Mouse (Mus musculus) hindbrain, embryonic 14.5 days (tissue): Measurements from ENCODE around the gene Rps12. TPM values are rescaled to one million over a fixed set of nuclear protein-coding genes. Genes with fewer than 3 reads are reported as not detected.

ENCODE experiments used
- ATAC-seq: fragments of 200-750 bp; cut with Nextera tagmentation; 2 replicates; pipeline ENCODE4 v1.8.0; 2017; ENCODE audit warnings: moderate number of reproducible peaks, mild to moderate bottlenecking, moderate TSS enrichment, moderate library complexity; ENCODE audit not compliant: low FRiP score
- DNase-seq: peaks from one replicate; pipeline ENCODE4 v3.0.0-alpha.2; 2015; ENCODE audit warnings: low spot score
- H3K27ac ChIP-seq: fragments of 300-500 bp; sonication (generic); 2 replicates; pipeline ENCODE4 v1.5.1; 2014; ENCODE audit warnings: mild to moderate bottlenecking, moderate library complexity
- H3K27me3 ChIP-seq: fragments of 300-500 bp; sonication (generic); 2 replicates; pipeline ENCODE4 v1.6.1; 2014; ENCODE audit warnings: mild to moderate bottlenecking, low read length, mixed read lengths; ENCODE audit not compliant: control insufficient read depth, insufficient read depth
- H3K36me3 ChIP-seq: fragments of 300-500 bp; sonication (generic); replicated peaks from 2 replicates; pipeline ENCODE4 v1.6.1; 2014; ENCODE audit not compliant: control insufficient read depth, insufficient read depth
- H3K4me1 ChIP-seq: fragments of 300-500 bp; sonication (generic); replicated peaks from 2 replicates; pipeline ENCODE4 v1.6.1; 2014; ENCODE audit warnings: antibody characterized with exemption, low read length, mixed read lengths; ENCODE audit not compliant: control insufficient read depth, insufficient read depth
- H3K4me2 ChIP-seq: fragments of 300-500 bp; sonication (generic); replicated peaks from 2 replicates; pipeline ENCODE4 v1.6.1; 2014; ENCODE audit warnings: mild to moderate bottlenecking, moderate library complexity
- H3K4me3 ChIP-seq: fragments of 300-500 bp; sonication (generic); replicated peaks from 2 replicates; pipeline ENCODE4 v1.5.1; 2014; ENCODE audit warnings: mild to moderate bottlenecking, low read length
- H3K9ac ChIP-seq: fragments of 300-500 bp; sonication (generic); 2 replicates; pipeline ENCODE4 v1.6.1; 2014
- H3K9me3 ChIP-seq: fragments of 300-500 bp; sonication (generic); 2 replicates; pipeline ENCODE4 v1.6.1; 2016; ENCODE audit warnings: low read length; ENCODE audit not compliant: control insufficient read depth
- WGBS: fragments of 180-500 bp; shearing (Covaris S2); extraction: QIAGEN DNeasy Blood & Tissue Kit; methylation state at CpG from one replicate; pipeline ENCODE4 v1.1.7; 2014; 5-methylcytosine and 5-hydroxymethylcytosine counted together
- polyA plus RNA-seq: library from polyadenylated mRNA; unstranded; fragments of >200 nt; fragmentation: Nextera tagmentation; extraction: Ambion mirVana; gene quantifications from 2 replicates; pipeline ENCODE4 v1.2.1, GENCODE M21; 2014

Gene Rps12
- polyA plus RNA-seq = 114 and 132 TPM in 2 replicates

DNA sequence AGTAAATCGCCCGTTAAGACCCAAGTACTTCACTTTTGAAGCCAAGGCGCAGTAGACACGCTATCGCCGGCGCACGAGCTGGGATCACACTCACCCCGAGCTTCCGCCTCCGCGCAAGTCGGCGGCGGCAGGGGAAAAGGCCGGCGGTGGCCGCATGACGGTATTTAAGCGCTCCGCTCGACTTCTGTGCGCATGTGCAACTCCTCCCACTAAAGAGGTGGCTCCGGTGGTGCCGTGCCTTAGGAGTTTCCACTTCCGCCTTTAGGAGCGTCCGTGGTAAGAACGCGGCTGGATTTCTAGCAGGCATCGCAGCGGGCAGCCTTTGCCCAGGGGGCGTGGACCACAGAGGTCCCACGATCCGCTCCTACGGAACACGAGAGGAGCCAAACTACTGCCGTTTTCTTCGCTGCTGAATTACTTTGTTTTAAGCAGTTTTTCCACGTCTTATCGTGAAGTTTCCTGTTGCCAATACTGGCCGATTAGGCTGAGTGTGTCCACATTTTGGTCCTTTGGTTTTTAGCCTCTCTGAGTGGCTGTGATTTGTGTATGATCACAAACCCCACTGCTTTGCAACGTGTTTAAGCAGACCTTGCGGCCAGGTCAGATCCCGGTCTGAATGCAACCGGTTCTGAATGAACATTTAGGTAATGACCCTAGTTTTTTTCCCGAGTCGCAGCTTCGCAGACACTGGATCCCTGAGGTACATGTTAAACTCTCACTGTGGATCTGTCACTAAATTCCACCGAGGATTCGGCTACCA lies at the start of gene Rps12:
TSS of gene Rps12 (minus strand) at position 214 of the 760 bp plus-strand sequence.
- Histone ChIP-seq H3K36me3 (peaks cover 37% of the 10 kb centered on the region), H3K27ac (peak within 1 kb of the TSS; percentile 69), H3K9ac (peak within 1 kb of the TSS; percentile 95), H3K4me2 (peak within 1 kb of the TSS; percentile 98), H3K9me3 (no peaks in the 10 kb centered on the region), H3K4me3 (peak within 1 kb of the TSS; percentile 85), H3K27me3 (no peaks in the 10 kb centered on the region), H3K4me1 (peaks cover 17% of the 10 kb centered on the region)
- under 1% methylated on average over 51 of the region's 51 CpGs for WGBS
- ATAC-seq (peak; percentile 99), DNase-seq (peak; percentile 100)

DNA sequence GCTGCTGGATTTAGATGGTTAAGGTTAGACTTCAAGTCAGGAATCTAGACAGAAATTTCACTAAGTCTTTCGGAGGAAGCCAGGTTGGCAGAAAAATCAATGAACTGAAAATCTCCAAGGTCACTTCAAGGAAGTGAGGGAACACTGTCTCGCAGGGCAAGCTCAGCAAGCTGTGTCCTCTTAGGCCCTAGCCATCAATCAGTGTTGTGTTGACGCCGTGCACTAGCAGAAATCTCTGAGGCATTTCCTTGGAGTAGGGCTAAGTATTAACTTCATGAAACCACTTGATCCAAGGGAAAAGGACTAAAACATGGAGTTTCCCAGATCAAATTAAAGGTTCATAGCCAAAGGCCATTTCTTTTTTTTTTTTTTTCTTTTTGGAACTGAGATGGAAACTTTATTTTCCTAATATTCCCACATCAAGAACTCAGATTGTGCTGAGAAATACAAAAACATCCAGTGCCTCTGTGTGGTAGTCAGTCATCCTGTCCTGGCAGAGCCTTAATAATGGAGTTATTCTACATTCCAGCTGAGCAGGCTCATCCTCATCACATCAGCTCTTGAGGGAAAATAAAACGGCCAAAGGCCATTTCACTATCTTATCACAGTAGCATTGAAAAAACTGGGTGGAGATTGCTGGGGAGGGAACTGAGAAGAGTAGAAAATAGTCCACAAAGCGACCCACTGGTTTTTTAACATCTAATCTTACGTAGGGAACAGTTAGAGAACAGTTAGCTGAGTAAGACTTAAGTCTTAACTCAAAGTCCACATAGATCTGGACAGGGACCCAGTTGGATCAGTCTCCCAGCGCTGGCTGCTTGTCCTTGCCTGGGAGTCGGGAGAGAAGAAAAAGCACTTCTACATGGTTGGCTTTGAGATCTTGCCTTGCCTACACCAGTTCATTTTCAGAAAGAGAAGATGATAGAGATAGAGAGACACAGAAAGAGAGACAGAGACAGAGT lies 49.2 kb upstream of the Rps12 start:
- Histone ChIP-seq H3K9ac (no peak overlapping the region), H3K36me3 (no peaks in the 10 kb centered on the region), H3K27ac (no peak overlapping the region), H3K27me3 (no peaks in the 10 kb centered on the region), H3K9me3 (no peaks in the 10 kb centered on the region), H3K4me3 (no peak overlapping the region), H3K4me2 (no peak overlapping the region), H3K4me1 (no peaks in the 10 kb centered on the region)
- DNase-seq (no peak), ATAC-seq (no peak)
- 77% methylated on average over 9 of the region's 9 CpGs for WGBS

DNA sequence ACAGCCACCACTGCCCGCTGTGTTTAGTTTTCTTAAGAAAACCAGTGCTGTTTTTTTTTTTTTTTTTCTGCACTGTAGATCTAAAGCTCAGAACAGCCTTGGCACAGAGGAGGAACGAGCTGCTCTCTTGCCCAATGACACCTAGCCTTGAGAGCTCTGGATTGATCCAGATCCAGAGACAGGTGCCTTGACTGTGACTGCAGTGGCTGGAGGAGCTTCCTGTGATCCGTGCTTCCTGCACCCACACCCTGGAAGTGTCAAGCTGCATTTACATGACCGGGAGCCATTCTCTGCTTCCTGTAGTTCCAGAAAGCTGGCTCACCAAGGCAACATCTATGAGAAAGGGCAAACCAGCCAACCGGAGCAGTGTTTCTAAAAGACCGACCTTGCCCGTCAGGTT lies 39.4 kb upstream of the Rps12 start:
- WGBS = 87% methylated on average over 7 of the region's 7 CpGs
- no peaks in the 10 kb centered on the region for H3K9me3 ChIP-seq
- H3K27ac ChIP-seq = no peak overlapping the region
- no peaks in the 10 kb centered on the region for H3K4me1 ChIP-seq
- no peak overlapping the region for H3K9ac ChIP-seq
- no peaks in the 10 kb centered on the region for H3K27me3 ChIP-seq
- DNase-seq = no peak
- no peak overlapping the region for H3K4me2 ChIP-seq
- no peak overlapping the region for H3K4me3 ChIP-seq
- H3K36me3 ChIP-seq = peaks cover 69% of the 10 kb centered on the region
- no peak for ATAC-seq

DNA sequence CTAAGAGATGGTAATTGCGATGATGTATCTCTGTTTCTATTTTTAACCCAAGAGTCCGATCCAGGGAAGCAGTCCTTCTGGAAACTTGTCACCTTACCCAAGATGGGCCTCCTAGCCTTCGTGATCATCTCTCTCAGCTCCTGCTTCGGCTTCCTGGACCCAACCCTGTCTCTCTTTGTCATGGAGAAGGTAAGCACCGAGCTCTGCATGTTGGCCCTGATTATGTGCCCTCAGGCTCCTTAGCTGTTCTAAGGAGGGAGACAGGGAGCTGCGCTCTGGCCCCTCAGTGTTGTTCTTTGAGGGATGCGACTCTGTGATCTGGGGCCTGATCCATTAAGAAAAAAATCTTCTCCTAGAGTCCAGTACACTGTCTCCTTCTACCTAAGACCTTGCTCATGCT lies 29.2 kb upstream of the Rps12 start:
- ATAC-seq (no peak), DNase-seq (no peak)
- no peak overlapping the region for H3K4me3 ChIP-seq
- 89% methylated on average over 7 of the region's 7 CpGs for WGBS
- H3K4me1 ChIP-seq = no peaks in the 10 kb centered on the region
- no peak overlapping the region for H3K9ac ChIP-seq
- H3K27me3 ChIP-seq = no peaks in the 10 kb centered on the region
- peaks cover 44% of the 10 kb centered on the region for H3K36me3 ChIP-seq
- H3K4me2 ChIP-seq = no peak overlapping the region
- H3K9me3 ChIP-seq = no peaks in the 10 kb centered on the region
- no peak overlapping the region for H3K27ac ChIP-seq

DNA sequence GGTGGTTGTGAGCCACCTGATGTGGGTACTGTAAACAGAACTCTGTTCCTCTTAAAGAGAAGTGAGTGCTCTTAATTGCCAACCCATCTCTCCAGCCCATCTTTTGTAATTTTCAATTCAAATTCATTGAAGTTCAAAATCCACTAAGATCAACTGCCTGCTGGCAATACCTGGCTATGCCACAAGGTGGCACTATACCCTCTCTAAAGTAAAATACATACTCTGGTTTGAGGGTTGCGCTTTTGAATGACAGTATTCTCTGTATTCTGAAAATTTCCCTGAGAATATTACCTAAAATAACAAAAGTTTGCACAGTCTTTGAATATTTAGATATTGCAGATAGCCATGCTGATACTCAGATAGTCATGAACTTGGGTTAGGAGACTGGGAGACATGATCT lies 28.1 kb upstream of the Rps12 start:
- H3K4me3 ChIP-seq = no peak overlapping the region
- 50% methylated on average over 1 of the region's 1 CpGs for WGBS

DNA sequence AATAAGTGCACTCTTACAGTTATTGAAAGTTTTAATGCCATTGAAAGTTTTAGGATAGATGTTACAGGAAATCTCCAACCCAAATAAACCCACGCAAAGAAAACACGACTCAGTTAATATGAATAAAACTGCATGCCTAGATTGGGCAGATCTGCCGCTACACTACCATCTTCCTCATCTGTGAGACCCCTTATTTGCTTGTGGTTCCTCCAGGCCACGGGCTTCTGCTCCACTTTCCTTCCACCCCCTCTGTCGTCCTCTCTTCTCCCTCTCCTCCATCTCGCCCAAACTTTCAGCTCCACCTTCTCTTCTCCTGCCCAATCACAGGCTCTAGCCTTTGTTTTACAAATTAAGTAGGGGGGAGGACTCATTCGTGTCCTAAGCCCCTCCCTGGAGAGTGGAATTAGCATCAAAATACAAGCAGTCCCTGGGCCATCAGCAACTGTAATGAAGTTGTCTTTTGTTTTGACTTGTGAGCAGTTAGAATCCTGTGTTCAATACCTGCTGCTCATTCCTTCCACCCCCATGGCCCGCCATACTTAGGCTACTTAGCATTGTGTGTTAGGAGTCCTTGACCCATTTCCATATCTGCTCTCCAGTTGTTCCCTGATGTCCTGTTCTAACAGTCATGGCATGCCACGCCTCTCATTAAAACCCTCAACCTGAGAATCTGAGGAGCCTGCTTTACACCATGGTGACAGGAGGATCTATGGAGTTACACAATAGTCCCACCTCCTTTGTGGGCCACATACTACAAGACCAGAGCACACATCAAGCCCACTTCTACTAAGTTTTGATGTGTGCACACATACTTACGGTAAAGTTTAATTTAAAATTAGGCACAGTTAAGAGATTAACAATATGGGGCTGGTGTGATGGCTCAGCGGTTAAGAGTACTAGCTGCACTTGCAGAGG lies 26.0 kb upstream of the Rps12 start:
- ATAC-seq (no peak), DNase-seq (no peak)
- no peak overlapping the region for H3K4me3 ChIP-seq
- WGBS = 48% methylated on average over 11 of the region's 11 CpGs
- no peak overlapping the region for H3K27ac ChIP-seq
- H3K4me1 ChIP-seq = no peaks in the 10 kb centered on the region
- no peak overlapping the region for H3K9ac ChIP-seq
- peaks cover 34% of the 10 kb centered on the region for H3K36me3 ChIP-seq
- H3K27me3 ChIP-seq = no peaks in the 10 kb centered on the region
- H3K9me3 ChIP-seq = no peaks in the 10 kb centered on the region
- H3K4me2 ChIP-seq = no peak overlapping the region

More for the DNA sequence above, 28.1 kb upstream of the Rps12 start:
- no peaks in the 10 kb centered on the region for H3K9me3 ChIP-seq
- H3K4me1 ChIP-seq = no peaks in the 10 kb centered on the region
- H3K27ac ChIP-seq = no peak overlapping the region
- H3K9ac ChIP-seq = no peak overlapping the region
- peaks cover 40% of the 10 kb centered on the region for H3K36me3 ChIP-seq
- peak; percentile 47; the same call in 1 of the 2 replicates for ATAC-seq
- no peaks in the 10 kb centered on the region for H3K27me3 ChIP-seq
- no peak overlapping the region for H3K4me2 ChIP-seq
- DNase-seq = peak; percentile 93

DNA sequence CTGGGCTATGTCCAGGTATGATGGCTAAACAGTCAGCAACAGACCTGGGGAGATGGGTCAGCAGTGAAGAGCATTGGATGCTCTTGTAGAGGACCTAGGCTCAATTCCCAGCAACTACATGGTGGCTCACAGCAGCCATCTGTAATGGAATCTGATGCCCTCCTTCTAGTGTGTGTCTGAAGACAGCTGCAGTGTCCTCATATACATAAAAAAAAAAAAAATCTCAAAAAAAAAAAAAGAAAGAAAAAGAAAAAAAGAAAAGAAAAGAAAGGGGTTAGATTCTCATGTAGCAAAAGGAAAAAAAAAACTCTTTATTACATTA lies 25.3 kb upstream of the Rps12 start:
- Histone ChIP-seq H3K27ac (no peak overlapping the region), H3K36me3 (peaks cover 38% of the 10 kb centered on the region), H3K27me3 (no peaks in the 10 kb centered on the region), H3K9ac (no peak overlapping the region), H3K4me3 (no peak overlapping the region), H3K4me1 (no peaks in the 10 kb centered on the region), H3K4me2 (no peak overlapping the region), H3K9me3 (no peaks in the 10 kb centered on the region)
- ATAC-seq (no peak), DNase-seq (no peak)

DNA sequence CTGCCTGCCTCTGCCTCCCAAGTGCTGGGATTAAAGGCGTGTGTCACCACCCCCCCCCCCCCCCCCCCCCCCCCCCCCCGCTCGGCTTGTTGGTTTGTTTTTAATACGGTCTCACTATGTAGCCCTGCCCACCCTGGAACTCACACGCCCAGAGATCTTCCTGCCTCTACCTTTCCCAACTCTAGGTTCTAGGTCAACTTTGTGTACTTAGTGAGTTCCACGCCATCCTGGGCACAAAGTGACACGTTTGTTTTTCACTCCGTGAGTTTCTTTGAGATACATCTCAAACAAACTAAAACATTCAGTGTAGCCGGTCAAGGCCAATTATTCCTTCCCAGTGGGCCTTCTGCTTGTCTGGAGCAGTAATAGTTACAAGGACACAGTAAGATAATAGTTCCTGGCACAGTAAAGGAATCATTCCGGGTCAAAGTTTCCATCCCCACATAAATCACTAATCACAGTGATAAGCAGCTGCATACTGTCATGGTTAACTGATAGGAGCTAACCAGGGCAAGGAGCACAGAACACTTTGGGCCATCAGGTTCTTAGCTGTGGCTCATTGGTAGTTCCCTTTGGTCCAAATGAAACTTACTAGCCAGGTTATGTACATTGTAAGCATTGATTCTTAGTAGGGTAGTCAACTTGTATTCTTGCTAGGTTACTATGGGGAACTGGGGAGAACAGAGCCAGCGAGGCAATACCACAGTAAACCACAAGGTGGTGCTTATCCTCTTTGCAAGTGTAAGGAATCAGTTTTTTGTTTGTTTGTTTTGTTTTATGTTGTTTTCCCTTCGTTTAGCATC lies 24.8 kb upstream of the Rps12 start:
- no peak overlapping the region for H3K9ac ChIP-seq
- H3K4me1 ChIP-seq = no peaks in the 10 kb centered on the region
- no peaks in the 10 kb centered on the region for H3K27me3 ChIP-seq
- H3K4me3 ChIP-seq = no peak overlapping the region
- H3K4me2 ChIP-seq = no peak overlapping the region
- H3K9me3 ChIP-seq = no peaks in the 10 kb centered on the region
- H3K36me3 ChIP-seq = peaks cover 40% of the 10 kb centered on the region
- DNase-seq = peak; percentile 84
- 77% methylated on average over 8 of the region's 12 CpGs for WGBS
- 0 out of 2 replicates have a peak, but pooled peaks have one; percentile 47 for ATAC-seq
- H3K27ac ChIP-seq = no peak overlapping the region
